Mouse (Mus musculus) thymus, postnatal 4 days (tissue): ENCODE data around the gene Foxn1.
A peak's percentile ranks its signal among the peaks of the same experiment; 100 is the strongest.

ENCODE experiments used
- DNase-seq: peaks from one replicate; pipeline ENCODE4 v3.0.0; 2021

The Foxn1 gene

DNA sequence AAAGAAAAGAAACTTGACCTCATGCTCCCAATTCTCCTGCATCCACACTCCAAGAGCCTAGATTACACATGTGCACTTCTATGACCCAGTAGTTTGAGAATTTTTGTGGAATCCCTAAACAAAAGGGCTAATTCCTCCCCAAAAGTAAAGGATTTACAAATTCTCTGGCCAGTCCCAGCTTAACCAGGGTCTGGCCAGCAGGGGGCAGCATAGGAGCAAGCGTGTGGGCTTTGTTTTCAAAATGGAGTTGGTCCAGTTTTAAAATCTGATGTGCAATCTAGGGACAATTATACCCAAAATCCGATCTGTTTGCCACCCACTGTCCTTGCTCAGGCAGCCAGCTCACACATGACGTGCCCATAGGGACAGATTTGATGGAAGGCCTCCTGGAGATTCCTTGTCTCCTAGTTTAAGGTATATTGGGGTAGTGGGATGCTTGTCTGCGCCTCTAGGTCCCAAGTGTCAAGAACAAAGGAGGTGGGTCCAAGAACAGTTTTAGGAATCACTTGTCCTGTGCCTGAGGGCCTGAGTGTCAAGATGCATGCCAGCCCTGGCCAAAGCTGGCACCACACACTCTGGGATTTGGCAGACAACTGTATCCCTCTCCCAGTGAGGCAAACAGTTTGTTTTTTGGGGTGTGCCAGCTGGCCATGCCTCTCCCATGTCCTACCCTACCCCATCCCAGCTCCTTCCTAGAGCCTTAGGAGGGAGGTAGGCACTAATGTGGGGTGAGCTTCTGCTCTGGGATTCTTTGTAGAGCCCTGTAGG is 30.7 kb downstream of the Foxn1 start:
- DNase-seq, result peak; percentile 87

DNA sequence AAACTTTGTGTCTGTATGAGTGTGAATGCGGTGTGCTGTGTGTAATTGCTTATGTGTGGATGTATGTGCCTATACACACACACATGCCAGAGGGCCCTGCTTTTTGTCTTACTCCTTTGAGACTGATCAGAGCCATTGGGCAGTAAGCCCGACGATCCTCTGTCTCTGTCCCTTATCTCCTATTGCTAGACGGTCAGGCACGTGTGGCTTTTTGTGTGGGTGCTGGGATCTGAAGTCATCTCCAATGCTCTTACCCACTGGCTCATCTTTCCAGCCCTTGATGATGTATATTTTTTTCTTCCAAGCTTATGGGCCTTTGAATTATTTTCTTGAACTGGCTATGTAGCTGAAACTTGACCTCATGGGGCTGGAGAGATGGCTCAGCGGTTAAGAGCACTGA is 31.5 kb downstream of the Foxn1 start:
- DNase-seq, result no peak

DNA sequence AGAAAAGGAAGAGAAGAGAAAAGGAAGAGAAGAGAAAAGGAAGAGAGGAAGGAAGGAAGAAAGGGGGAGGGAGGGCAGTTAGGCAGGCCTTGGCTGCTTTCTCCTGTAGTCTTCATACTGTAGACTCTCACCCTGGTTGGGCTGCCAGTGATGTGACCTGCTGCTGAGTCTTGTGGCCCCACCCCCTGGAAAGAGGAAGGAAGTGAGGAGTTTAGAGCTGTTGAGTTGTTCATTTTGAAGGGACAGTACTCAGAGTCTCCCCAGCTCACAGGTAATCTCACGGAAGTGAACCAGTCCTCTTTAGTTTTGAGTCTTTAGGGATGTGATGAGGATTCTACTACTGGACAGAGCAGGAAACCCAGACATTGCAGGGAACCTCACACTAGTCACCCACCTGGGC is 33.3 kb downstream of the Foxn1 start:
- no peak for DNase-seq

DNA sequence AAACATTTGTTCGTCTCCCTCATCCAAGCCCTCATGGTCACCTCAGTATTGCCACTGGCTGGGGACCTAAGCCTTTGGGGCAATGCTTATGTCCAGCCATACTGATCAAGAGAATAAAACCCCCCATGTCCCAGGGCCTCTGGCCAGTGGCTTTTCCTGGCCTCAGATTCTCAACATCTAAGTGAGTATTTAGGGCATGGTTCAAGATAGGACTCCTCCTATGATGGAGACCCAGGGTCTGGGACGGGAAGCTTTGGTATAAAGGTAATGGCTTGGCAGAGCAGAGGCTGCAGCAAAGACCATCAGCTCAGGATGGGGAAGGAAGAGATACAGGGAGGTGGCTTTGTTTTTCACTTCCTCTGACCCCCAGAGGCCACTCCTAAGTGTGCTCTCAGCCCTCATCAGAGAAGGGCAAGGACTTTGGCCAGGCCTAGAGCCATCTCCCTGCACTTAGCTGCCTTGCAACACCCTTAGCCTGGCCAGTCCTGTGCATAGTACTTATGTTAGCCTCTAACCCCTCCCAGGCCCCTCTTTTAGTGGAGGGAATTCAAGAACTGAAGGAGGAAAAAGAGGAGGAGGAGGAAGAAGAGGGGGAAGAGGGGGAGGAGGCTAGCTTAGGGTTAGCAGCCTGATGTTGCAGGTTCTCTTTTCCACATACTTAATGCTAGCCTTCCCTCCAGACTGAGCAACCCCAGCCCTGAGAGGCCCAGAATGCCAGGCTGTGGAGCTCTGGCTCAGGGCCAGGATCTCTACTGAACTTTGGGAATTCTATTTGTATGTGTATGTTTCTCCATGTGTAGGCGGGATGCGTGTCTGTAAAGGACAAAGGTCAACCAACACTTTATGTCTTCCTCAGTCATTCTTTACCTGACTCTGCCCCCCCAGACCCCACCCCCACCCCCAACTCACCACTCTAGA is 36.7 kb downstream of the Foxn1 start:
- no peak for DNase-seq

DNA sequence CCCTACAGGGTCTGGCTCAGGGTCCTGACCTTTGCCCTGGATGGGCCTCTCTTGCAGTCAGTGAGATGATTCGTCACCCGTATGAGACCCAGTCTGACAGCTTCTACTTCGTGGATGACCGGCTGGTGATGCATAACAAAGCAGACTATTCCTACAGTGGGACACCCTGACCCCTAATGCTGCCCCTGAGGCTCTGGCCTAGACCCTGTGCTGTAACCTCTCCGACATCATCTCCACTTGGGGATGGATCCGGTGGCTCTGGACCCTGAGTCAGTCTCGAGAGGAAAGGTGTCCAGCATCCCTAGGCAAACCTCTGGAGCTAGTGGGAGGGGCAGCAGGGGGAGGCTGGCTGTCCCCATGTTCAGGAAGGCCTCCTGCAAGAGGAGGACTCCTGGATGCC is 37.9 kb downstream of the Foxn1 start:
- DNase-seq, result no peak

DNA sequence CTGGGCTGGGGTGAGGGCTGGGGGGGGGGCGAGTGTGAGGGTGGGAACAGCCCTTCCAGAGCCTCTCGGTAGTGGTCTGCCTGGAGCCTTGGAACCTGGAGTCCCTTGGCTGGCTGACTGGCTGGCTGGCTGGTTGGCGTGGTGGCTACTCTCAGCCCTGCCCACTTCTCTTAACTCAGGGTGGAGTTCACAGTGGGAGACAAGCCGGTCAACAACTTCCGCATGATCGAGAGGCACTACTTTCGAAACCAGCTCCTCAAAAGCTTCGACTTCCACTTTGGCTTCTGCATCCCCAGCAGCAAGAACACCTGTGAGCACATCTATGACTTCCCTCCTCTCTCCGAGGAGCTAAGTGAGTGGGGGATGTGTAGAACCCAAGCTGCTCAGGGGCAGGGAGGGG is 38.5 kb downstream of the Foxn1 start:
- no peak for DNase-seq

DNA sequence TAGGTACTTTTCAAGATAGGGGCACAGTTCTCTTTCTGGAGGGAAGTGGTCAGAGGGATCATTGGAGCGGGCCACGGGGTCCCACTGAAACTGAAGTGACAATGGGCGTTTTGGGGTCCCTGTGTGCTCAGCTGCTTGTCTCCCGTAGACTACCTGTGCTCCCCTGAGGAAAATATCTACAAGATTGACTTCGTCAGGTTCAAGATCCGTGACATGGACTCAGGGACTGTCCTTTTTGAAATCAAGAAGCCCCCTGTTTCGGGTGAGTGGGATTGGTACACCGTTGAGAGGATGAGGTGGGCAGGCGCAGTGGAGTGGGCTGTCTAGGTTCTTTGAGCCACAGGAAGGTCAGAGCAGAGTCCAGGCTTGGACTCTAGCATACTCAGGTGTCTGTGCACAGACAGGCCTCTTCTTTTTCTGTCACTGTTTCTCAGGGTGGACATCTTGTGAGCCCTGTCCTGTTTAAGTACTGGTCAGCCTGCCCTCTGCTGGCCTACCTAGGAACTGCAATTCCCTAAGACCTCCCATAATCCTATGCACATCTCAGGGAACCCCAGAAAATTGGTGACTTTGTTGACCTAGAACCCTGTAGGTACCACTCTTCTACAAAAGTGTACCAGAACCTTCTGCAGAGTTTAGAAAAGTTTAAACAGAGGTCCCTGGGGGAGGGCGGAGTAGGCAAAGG is 39.1 kb downstream of the Foxn1 start:
- DNase-seq, result peak; percentile 86

DNA sequence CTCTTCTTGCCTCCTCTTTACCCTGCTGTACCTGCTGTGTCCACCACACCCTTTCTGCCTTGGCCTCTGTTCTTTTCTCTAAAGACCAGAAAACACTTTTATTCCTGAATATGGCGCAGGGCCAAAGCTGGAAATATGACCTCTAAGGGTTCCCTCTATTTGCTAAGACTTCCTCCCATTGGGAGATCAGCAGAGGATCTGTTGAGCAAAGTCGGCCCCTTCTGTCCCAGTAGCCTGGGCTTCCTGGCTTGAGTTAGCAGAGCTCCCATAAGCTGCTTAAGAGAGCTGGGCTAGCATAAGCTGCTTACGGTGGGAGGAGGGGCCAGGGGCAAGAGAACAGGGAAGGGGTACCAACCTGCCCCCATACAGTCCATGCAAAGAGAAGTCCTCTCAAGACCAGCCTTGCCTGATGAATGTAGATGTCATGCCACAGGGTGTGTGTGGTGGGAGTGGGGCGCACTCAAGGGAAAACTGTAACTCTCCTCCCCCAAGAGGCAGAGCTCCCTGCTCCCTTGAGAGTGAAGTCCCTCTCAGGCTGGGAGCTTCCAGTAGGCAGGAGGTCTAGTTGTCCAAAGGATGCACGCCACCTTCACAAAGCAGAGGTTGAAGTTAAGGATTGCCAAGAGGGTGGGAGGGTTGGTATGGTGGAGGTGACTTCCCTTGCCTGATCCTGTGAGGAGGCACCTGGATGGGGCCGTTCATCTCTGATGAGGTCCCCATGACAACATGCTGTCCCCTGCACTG is 39.9 kb downstream of the Foxn1 start:
- DNase-seq, result no peak

DNA sequence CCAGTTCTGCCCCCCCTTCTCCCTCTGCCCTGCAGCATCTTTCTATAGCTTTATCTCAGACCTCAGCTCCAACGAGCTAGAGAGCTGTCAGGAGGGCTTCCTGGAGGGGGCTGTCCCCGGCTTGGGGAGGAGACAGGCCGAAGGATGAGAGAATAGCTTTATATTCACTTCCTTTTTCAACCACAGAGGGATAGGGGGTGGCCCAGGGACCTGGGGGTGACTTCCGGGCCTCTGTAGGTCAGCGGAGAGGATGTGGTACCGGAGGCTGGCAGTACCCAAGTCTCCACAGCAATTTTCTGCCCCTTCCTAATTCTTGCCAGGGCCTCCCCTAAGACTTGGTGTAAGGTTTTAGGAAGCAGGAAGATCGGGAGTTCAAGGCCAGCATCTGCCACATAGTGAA is 40.6 kb downstream of the Foxn1 start:
- peak; percentile 47 for DNase-seq

DNA sequence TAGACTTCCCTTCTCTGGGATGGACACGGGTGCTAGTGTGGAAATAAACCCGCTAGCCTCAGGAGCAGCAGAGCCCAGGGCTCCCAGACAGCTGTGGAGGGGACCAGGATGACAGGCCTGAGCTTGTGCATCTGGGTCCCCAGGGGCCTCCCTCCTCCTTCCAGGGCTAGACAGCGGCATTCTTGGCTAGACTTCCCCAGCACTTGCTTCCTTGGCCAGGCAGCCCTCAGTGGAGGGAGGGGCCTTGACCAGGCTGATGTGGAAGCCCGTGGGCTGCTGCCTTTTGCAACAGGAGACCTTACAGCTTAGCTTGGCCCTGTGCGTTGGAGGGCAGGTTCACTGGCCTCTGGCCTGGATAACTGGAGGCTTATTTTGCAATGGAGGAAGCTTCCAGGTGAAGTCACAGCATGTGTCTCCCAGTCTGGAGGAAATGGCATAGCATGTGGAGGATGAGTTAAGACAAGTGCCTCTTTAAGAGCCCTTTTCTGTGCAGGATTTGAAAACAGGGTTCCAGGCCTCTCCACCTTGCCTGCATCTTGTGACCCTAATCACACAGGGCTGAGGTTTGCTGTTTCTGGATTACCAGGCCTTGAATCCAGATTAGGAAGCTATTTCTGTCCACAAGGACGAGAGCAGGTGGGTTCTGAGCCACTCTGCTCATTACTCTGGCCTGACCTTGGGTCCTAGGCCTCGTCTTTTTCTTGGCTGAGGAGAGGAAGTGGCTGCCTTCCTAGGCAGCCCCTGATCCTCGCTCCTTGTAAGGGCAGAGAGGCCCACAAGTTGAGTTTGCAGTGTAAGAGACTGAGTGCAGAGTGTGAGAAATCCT is 41.3 kb downstream of the Foxn1 start:
- DNase-seq, result peak; percentile 22

DNA sequence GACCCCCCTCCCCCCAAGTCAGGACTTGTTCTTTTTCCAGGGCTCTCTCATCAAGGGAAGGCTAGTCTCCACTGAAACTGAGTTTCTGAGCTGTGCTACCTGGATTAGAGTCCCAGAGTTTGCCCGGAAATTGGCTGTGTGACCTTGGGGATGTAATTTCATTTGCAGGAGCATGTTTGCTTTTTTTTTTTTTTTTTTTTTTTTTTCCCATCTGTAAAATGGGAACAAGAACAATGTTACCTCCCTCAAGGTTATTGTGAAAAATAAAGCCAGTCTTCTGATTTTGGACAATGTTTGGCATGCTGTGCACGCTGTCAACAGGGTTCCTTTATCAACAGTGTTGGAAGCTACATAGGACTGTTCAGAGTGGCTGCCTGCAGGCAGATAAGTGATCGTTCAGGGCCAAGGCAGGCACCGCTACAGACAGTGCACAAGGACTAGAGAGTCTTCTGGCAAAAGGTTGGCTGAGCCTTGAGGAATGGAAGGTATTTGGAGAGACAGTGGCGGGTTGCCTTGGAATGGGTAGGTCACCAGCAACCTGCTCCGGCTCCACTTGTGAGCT is 41.9 kb downstream of the Foxn1 start:
- DNase-seq, result no peak

DNA sequence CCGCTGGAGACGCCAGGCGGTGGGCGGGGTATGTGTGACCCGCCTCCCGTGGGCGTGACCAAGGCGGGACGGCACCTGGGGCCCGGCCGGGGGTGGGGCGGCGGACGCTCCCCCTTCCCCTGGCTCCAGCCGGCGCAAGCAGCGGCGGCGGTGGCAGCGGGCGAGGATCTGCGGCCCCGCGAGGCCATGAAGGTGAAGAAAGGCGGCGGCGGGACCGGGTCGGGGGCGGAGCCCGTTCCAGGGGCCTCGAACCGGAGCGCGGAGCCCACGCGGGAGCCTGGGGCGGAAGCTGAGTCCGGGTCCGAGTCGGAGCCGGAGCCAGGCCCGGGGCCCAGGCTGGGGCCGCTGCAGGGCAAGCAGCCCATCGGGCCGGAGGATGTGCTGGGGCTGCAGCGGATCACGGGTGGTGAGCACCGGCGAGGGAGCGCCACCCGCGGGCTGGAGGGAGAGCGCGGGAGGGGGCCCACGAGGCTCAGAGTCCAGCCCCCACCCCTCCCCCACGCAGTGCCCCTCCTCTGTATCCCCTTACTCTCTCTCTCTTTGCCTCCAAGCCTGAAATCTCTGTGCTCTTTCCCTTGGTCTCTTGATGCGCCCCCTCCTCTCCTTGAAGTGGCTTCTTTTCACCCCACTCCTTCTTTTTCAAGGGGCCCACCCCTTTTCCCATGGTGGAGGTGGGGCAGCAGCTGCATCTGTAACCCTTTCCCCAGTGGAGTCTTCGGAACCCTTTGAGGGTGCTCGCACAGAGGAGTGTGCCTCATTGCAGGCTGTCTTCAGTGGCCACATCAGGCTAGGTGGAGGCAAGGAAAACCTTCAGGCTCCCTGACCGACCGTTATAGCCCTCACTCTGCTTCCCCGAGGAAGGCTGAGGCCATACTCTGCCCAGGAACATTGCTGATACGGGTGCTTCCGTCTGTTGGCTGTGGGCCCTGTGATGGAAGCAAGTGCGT is 42.7 kb downstream of the Foxn1 start, which contains the start of gene Unc119:
Unc119 (plus strand) TSS at position 102 of the 947 bp plus-strand sequence.
- DNase-seq, result peak; percentile 90

DNA sequence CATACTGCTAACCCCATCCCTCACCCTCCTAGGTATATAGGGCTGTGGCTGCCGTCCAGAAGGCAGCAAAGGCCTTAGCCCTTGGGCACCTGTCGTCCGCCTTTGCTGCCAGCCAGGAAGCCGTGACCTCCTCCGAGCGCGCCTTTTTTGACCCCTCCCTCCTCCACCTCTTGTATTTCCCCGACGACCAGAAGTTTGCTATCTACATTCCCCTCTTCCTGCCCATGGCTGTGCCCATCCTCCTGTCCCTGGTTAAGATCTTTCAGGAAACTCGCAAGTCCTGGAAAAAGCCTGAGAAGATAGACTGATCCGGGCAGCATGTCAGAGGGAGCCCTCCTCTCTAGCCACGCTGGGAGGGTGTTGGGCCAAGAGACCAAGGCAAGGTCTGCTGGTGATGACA is 44.7 kb downstream of the Foxn1 start:
- DNase-seq, result no peak

DNA sequence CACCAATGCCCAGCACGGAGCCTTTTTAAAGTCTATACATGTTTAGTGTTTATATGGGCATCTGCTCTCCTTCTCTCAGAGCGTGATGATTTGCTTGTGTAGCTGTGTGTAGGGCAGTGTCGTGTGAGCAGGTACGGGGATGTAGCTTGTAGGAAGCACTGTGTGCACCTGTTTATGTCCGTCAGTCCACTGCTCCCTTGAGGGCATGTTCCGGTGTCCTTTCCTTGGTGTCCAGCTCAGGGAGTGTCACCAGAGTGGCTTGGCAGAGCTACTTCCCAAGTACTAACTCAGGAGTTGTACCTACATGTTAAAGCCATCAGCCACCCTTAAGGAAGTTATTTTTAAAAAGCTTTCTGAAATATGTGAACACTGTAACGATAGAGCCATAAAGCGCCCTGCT is 49.3 kb downstream of the Foxn1 start:
- DNase-seq, result no peak

DNA sequence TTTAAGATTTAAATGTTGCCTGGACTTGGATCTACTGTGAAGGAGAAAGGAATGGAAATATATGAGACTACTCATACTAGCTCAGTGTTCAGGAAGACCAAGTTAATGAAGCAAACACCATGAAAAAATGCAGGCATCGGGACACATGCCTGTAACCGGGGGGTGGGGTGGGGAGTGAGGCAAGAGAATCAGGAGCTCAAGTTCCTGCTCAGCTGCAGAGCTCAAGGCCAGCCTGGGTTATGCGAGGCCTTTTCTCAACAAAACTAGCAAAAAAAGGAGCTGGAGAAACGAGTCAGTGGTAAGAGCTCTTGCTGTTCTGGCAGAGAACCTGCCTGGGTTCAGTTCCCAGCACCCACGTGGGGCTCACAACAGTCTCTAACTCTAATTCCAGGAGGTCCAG is 52.4 kb downstream of the Foxn1 start:
- DNase-seq, result no peak

DNA sequence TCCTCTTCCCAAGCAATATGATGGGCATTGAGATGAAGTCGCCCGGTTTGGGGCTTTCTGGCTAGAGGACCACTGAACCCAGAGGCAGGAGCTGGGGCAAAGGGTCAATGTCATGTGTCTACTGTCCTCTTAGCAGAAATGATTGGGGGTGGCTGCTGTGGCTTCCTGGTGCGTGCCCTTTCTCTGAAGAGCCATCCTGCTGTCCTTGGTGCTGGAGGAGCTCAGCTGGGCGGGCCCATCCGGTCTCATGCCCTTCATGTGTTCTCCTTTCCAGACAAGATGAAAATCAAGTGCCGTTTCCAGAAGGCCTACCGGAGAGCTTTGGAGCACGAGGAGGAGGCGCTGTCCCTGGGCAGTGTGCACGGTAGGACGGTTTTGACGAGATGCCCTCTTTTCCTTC is 53.7 kb downstream of the Foxn1 start:
- DNase-seq, result no peak

DNA sequence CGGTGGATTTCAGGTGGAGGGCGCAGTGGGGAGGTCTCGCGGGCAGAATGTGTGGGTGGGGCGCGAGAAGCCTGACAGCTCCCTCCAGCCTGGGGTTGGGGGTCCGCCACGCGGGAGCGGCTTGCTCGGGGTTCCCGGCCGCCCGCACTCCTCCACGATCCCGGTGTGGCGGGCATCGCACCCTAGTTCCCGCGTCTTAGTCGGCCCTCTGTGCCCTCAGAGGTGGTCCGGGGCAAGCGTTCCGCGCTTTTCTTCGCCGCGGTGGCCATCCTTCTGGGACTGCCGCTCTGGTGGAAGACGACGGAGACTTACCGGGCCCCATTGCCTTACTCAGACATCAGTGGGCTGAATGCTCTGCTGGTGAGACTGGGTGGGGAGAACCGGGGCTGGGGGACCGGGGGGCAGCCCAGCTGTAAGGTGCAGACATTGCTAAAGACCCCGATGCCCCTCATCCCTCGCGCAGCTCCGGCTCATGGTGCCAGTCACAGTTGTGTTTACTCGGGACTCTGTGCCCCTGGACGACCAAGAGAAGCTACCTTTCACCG is 57.8 kb downstream of the Foxn1 start:
- no peak for DNase-seq

DNA sequence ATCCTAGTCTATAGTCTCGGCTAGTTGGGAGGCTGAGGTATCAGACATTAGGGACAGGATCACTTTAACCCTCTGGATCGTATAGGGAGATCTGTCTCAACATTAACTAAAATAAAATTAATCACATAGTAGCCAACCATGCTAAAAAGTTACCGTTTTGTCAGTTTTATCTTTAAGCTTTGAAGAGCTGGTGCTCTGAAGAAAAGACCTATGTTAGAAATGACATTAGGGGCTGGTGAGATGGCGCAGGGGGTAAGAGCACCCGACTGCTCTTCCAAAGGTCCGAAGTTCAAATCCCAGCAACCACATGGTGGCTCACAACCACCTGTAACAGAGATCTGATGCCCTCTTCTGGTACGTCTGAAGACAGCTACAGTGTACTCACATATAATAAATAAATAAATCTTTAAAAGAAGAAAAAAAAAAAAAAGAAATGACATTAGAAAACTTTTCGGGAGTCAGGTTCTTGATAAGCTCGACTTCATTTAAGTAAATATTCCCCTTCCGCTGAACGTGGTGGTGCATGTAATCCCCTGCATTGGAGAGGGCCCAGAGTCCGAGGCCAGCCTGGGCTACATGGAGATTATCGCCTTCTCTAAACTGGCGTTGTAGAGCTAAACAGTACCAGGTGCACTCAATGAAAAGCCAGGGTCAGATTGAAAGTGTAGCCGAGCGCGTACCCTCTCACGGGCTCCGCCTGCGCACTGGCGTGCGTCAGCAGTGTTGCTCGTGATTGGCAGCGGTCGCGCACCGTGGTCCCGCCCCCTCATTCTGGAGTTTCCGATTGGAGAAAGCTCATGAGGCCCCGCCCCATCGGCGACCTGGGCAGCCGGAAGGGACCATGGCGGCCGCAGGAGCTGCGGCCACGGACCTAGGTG is 58.5 kb downstream of the Foxn1 start, which contains the start of gene Pigs:
Pigs (plus strand) TSS at position 782 of the 878 bp plus-strand sequence.
- peak; percentile 97 for DNase-seq

DNA sequence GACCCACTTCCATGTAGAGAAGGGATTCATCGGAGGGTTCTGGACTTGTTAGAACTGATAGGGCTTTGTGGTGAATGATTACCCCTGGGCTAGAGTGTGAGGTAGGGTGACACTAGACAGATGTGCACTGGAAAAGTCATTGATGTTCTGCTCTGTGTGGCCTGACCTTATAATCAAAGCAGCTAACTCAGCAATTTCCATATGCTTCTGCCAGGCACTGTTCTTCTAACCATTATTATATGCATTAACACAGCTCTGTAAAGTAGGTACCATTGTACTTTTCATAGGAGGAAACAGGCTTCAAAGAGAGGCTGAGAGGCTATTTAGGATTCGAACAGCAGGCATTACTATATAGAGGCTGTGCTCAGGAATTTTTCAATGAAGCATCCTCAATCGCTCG is 59.1 kb downstream of the Foxn1 start:
- no peak for DNase-seq
